Mouse (Mus musculus): ENCODE measurements at regions not wholly inside any gene's neighbourhood (a gene's known extent, or its start where the extent isn't known, plus 50 kb on each side); places are given as distances from the start of the nearest gene placed in this dataset.

DNA sequence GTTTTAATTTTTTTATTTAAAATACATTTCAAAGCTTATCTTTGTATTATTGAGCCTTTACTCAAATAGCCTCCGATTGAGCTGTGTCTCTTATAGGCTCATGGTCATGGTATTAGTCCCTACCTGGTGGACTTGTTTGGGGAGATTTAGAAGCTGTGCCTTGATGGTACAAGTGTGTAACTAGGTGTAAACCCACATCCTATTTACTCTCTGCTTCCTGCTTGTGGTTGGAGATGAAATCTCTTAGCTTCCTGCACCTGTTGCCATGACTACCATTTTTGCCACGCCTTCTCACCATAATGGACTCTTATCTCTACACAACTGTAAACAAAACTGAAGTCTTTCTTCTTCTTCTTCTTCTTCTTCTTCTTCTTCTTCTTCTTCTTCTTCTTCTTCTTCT lies 108.2 kb upstream of the Diaph3 start:
- TF ChIP-seq POLR2A (IDR thresholded peaks at IDR 0.05; ENCODE audit: extremely low read depth, insufficient read depth, low read length): no peak
- TF ChIP-seq CTCF (IDR thresholded peaks at IDR 0.05; ENCODE audit: extremely low read depth, insufficient read depth, low read length): no peak
